Mouse (Mus musculus): ENCODE data around the gene Sdhb.

The Sdhb gene

GRCm38 (mm10) chr4:140960781-140961466, at the start of gene Sdhb:
Gene Sdhb (plus strand): TSS chr4:140961203.
- DNase-seq (ENCODE audit: low spot score in 2 of 2): peak; percentile 98 to 99

DNA sequence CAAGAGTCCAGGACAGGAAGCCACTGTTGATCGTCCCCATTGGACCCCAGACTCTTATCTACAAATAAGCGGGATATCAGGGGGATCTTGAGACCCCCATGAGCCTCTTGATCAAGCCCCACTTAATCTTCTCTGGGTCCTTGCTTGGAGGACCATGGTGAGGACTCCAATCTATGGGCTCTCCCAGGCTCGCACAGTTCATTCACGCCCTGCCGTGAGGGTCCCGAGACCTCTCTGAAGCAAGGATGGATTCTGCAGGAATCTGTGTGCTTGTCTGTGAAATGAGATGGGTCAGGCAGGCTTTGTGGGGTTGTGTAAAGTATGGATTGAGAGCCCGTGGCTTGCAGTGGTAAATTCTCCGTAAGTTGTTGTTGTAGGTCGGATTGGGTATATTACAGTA, 49.6 kb upstream of the Sdhb start:
- DNase-seq (ENCODE audit: low spot score in 2 of 2): no peak

- DNase-seq (ENCODE audit: low spot score in 2 of 2): no peak
These were observed 48.7 kb upstream of the Sdhb start for GRCm38 (mm10) chr4:140912271-140912833.

- no peak for DNase-seq (ENCODE audit: low spot score in 2 of 2)
These were observed 47.4 kb upstream of the Sdhb start for GRCm38 (mm10) chr4:140913565-140913964.

DNA sequence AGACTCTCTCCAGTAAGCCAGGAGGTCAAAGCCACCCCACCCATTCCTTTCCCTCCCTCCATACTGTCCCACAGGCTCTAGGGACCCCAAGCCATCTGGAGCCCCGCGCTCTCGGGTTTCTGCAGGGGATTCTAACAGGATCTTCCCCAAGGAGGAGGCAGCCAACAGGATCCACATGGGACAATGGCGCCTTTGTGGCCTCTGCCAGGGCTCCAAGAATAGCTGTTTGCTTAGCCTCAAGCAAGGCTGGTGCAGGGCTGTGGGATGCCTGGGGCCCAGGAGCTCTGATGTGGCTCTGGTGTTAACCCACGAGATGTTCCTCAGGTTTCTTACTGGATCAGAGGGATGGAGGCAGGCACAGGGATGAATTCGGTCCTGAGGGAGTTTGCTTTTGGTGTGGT, 46.3 kb upstream of the Sdhb start:
- peak; percentile 62 to 70 for DNase-seq (ENCODE audit: low spot score in 2 of 2)

- DNase-seq (ENCODE audit: low spot score in 2 of 2): peak in 1 of 2 experiments; percentile 20
These were observed 45.8 kb upstream of the Sdhb start for GRCm38 (mm10) chr4:140915235-140915634.

DNA sequence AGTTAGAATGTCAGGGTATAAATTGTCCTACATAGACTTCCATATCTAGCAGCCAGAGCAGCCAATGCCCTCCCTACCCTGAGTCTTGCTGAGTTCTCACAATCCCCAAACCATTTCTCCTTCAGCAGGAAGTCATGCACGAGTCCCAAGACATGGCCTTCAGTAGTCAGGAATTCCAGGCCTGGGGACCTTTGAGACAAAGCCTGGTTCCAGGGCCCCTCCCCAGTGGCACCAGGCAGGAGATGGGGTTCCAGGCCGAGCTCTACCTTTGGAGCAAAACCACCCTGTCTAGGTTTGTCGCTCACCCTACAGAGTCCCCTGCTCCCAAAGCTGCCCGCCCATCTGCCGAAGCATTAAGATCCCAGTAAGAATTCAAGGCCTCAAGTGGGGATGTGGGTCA, 44.7 kb upstream of the Sdhb start:
- DNase-seq (ENCODE audit: low spot score in 2 of 2): peak in 1 of 2 experiments; percentile 13

- DNase-seq (ENCODE audit: low spot score in 2 of 2): no peak
These were observed 43.6 kb upstream of the Sdhb start for GRCm38 (mm10) chr4:140917451-140917850.

DNA sequence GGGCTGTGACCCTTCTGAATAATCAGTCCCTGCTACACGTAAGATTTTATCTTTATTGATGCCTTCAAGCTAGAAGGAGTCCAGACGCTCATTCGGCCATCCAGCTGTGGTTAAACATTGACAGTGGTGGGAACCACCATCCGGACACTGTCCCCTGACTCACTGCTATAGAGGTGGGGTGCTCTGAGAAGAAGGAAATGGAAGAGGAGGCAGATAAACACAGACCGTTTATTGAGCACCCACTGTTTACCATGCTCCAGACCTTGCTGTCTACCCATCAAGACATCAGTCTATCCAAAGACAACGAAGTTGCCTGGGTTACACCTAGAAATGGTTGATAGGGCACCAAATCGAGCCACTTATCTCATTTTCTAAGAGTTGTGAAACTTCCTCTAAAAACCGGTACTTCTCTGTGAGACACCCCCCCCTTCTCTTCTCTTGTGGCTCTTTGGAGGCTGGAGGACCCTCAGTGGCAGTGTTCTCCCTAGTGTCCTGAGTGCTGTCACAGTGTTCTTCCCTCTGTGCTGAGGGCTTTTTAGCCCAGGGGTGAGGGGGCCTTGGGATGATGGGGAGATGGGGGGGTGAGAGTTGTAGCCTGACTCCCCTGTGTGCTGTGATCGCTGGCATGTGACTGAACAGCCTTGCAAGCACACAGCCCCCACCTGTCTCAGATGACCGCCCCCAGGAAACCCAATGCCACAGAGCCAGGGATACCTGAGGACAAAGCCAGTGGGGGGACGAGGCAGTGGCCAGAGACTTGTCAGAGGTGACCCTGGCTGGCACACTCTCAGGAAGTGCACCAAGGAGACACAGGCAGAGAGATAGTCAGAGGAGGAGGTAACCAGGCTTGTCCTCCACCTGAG, 40.8 kb upstream of the Sdhb start:
- no peak for DNase-seq (ENCODE audit: low spot score in 2 of 2)

GRCm38 (mm10) chr4:140922508-140922907, 38.5 kb upstream of the Sdhb start:
- DNase-seq (ENCODE audit: low spot score in 2 of 2): no peak

- DNase-seq (ENCODE audit: low spot score in 2 of 2): no peak
These were observed 35.4 kb upstream of the Sdhb start for GRCm38 (mm10) chr4:140925648-140926047.

- DNase-seq (ENCODE audit: low spot score in 2 of 2): no peak
These were observed 32.7 kb upstream of the Sdhb start for GRCm38 (mm10) chr4:140928349-140928748.

GRCm38 (mm10) chr4:140929745-140930144, 31.3 kb upstream of the Sdhb start:
- DNase-seq (ENCODE audit: low spot score in 2 of 2): peak; percentile 72 to 84

DNA sequence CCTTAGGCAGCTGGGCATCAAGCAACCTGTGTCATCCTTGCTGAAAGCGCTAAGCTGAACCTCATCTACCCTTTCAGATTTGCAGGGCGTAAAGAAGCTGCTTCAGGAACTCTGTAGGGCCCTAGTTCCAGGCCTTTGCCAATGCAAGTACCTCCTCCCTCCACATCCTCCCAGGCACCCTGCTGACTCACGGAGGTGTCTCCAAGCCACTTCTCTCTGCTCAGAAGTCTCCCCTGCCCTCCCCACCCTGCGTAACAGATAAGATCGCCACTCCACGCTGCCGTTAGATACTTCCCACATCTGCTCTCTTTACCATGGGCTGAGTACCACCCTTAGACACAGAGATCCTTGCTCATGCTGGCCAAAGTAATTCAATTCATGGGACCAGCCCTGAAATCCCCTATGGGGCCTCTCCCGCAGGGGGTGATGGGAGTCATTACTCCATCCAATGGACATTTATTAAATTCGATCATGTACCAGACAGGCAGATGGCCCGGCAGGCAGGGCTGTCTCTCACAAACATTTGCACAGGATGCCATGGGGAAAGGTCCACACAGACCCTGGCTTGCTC, 30.0 kb upstream of the Sdhb start:
- no peak for DNase-seq (ENCODE audit: low spot score in 2 of 2)

GRCm38 (mm10) chr4:140935643-140936042, 25.4 kb upstream of the Sdhb start:
- DNase-seq (ENCODE audit: low spot score in 2 of 2): no peak

GRCm38 (mm10) chr4:140944356-140944755, 16.6 kb upstream of the Sdhb start:
- no peak for DNase-seq (ENCODE audit: low spot score in 2 of 2)

DNA sequence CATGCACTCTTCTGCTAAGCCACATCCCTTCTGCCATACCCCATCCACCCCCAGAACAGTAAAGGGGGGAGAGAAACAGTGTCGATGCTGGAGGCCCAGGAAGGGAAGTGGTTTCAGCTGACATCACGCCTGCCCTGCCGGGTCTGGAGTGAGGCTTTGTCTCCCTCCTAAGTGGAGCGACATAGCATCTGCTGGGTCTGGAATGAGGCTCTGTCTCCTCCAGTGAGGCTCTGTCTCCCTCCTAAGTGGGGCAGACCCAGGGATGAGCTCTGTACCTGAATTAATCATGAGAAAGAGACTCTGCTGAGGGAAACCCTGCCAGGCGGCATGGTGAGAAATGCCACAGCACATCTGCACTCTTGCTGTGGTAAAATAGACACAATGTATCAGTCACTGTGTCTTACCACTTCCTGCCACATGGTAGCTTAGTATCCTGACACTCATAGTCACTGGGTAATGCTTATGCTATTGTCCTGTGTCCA, 16.0 kb upstream of the Sdhb start:
- DNase-seq (ENCODE audit: low spot score in 2 of 2): no peak

- no peak for DNase-seq (ENCODE audit: low spot score in 2 of 2)
These were observed 15.4 kb upstream of the Sdhb start for GRCm38 (mm10) chr4:140945571-140945970.

DNA sequence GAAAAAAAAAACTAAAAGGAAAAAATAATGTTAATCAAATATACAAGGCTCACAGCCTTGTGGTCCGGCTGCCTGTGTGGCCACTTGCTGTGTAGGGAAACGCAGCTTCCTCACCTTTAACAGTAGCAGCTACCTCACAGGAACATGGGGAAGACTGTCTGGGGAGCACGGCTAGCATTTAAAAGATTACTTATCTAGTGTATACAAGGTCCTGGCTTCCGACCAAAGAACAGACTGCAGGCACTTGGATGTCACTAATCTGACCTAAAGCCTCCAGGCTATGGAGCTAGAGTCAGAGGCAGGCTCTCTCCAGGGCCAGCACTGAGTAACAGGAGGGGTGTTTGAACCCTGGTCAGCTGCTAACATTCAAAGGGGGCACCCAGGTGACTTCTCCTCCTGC, 15.0 kb upstream of the Sdhb start:
- no peak for DNase-seq (ENCODE audit: low spot score in 2 of 2)

GRCm38 (mm10) chr4:140946580-140947205, 14.3 kb upstream of the Sdhb start:
- DNase-seq (ENCODE audit: low spot score in 2 of 2): no peak

- DNase-seq (ENCODE audit: low spot score in 2 of 2): no peak
These were observed 13.2 kb upstream of the Sdhb start for GRCm38 (mm10) chr4:140947487-140948440.

All from right cerebral cortex, postnatal 10 days (tissue).